Mouse (Mus musculus) MEL (cell line): Measurements from ENCODE around the gene Sppl3. TPM values are rescaled to one million over a fixed set of nuclear protein-coding genes. Genes with fewer than 3 reads are reported as not detected.

ENCODE experiments used
- DNase-seq: peaks from one replicate; pipeline ENCODE4 v3.0.0; 2011; ENCODE audit warnings: low read depth, low spot score
- H3K27ac ChIP-seq: 2 replicates; pipeline ENCODE4 v1.5.1; 2012; ENCODE audit warnings: low read depth, mild to moderate bottlenecking, control low read depth, low read length, moderate library complexity; ENCODE audit not compliant: control insufficient read depth
- H3K27me3 ChIP-seq, 2 experiments: fragments of 150-350 bp in 1 of 2; sonication (generic) in 1 of 2; 2 replicates each; pipeline ENCODE4 v1.6.1; 2012; ENCODE audit warnings: low read length in 2 of 2, mild to moderate bottlenecking in 2 of 2, improper control_type of control experiment in 1 of 2, moderate library complexity in 1 of 2; ENCODE audit not compliant: insufficient read depth in 2 of 2, control insufficient read depth in 1 of 2
- H3K36me3 ChIP-seq, 2 experiments: 2 replicates each; pipeline ENCODE4 v1.6.1; 2012 to 2014; ENCODE audit warnings: low read length in 2 of 2, improper control_type of control experiment in 1 of 2, inconsistent platforms in 1 of 2, mild to moderate bottlenecking in 1 of 2; ENCODE audit not compliant: insufficient read depth in 2 of 2, control insufficient read depth in 1 of 2
- H3K4me1 ChIP-seq, 2 experiments: fragments of 150-350 bp in 1 of 2; sonication (generic) in 1 of 2; 2 replicates each; pipeline ENCODE4 v1.6.1; 2012; ENCODE audit warnings: low read length in 2 of 2, improper control_type of control experiment in 1 of 2, mild to moderate bottlenecking in 1 of 2; ENCODE audit not compliant: insufficient read depth in 2 of 2, control insufficient read depth in 1 of 2
- H3K4me3 ChIP-seq, 2 experiments: fragments of 150-350 bp in 1 of 2; sonication (generic) in 1 of 2; 2 replicates each; pipeline ENCODE4 v1.5.1; 2012; ENCODE audit warnings: low read depth in 2 of 2, low read length in 2 of 2, mild to moderate bottlenecking in 2 of 2, moderate library complexity in 2 of 2, control low read depth in 1 of 2, improper control_type of control experiment in 1 of 2; ENCODE audit not compliant: control insufficient read depth in 1 of 2, insufficient read depth in 1 of 2
- H3K79me2 ChIP-seq: 2 replicates; pipeline ENCODE4 v1.6.1; 2012; ENCODE audit warnings: mild to moderate bottlenecking, low read length, moderate library complexity; ENCODE audit not compliant: control insufficient read depth, poor library complexity, insufficient read depth
- H3K9ac ChIP-seq: 2 replicates; pipeline ENCODE4 v1.6.1; 2012; ENCODE audit warnings: low read depth, mild to moderate bottlenecking, control low read depth, low read length, moderate library complexity; ENCODE audit not compliant: control insufficient read depth, poor library complexity, severe bottlenecking
- H3K9me3 ChIP-seq: fragments of 150-350 bp; sonication (generic); replicated peaks from 2 replicates; pipeline ENCODE4 v1.6.1; 2012; ENCODE audit warnings: mild to moderate bottlenecking, low read length, improper control_type of control experiment, moderate library complexity; ENCODE audit not compliant: insufficient read depth
- CHD1 ChIP-seq: IDR thresholded peaks from 2 replicates; pipeline ENCODE4 v1.6.1; 2012; ENCODE audit warnings: low read depth, mild to moderate bottlenecking, inconsistent platforms, low read length, improper control_type of control experiment
- CHD2 ChIP-seq: IDR thresholded peaks from 2 replicates; pipeline ENCODE4 v1.6.1; 2011; ENCODE audit warnings: low read length, improper control_type of control experiment
- CTCF ChIP-seq, 3 experiments: IDR thresholded peaks in 2 of 3; conservative IDR thresholded peaks in 1 of 3; 2 replicates each; pipeline ENCODE4 v1.5.1; 2011 to 2012; ENCODE audit warnings: low read length in 3 of 3, low read depth in 2 of 3, mild to moderate bottlenecking in 2 of 3, improper control_type of control experiment in 1 of 3, inconsistent platforms in 1 of 3, mixed read lengths in 1 of 3, moderate library complexity in 1 of 3; ENCODE audit not compliant: control insufficient read depth in 1 of 3, insufficient read depth in 1 of 3, poor library complexity in 1 of 3, severe bottlenecking in 1 of 3
- ELF1 ChIP-seq: IDR thresholded peaks from 2 replicates; pipeline ENCODE4 v1.6.1; 2014; ENCODE audit warnings: low read depth, mild to moderate bottlenecking, inconsistent platforms, low read length, improper control_type of control experiment, moderate library complexity
- EP300 ChIP-seq, 2 experiments: IDR thresholded peaks; 2 replicates each; pipeline ENCODE4 v1.6.1; 2011; ENCODE audit warnings: improper control_type of control experiment in 2 of 2, low read length in 2 of 2, low read depth in 1 of 2, mild to moderate bottlenecking in 1 of 2
- GABPA ChIP-seq: IDR thresholded peaks from 2 replicates; pipeline ENCODE4 v1.6.1; 2012; ENCODE audit warnings: low read depth, mild to moderate bottlenecking, inconsistent platforms, low read length, improper control_type of control experiment, moderate library complexity
- GATA1 ChIP-seq: IDR thresholded peaks from 2 replicates; pipeline ENCODE4 v1.6.1; 2011; ENCODE audit warnings: low read depth, low read length, improper control_type of control experiment
- HCFC1 ChIP-seq: IDR thresholded peaks from 2 replicates; pipeline ENCODE4 v1.6.1; 2012; ENCODE audit warnings: low read depth, mild to moderate bottlenecking, inconsistent platforms, low read length, improper control_type of control experiment, moderate library complexity
- MAFK ChIP-seq: IDR thresholded peaks from 2 replicates; pipeline ENCODE4 v1.6.1; 2011; ENCODE audit warnings: low read depth, mild to moderate bottlenecking, low read length, improper control_type of control experiment, borderline replicate concordance
- MAX ChIP-seq: IDR thresholded peaks from 2 replicates; pipeline ENCODE4 v1.6.1; 2011; ENCODE audit warnings: low read length, improper control_type of control experiment
- NELFE ChIP-seq: IDR thresholded peaks from 2 replicates; pipeline ENCODE4 v1.6.1; 2011; ENCODE audit warnings: low read depth, low read length, improper control_type of control experiment
- NRF1 ChIP-seq: IDR thresholded peaks from 2 replicates; pipeline ENCODE4 v1.6.1; 2014; ENCODE audit warnings: low read depth, mild to moderate bottlenecking, inconsistent platforms, low read length, improper control_type of control experiment, moderate library complexity; ENCODE audit not compliant: poor library complexity, insufficient read depth, severe bottlenecking
- POLR2A ChIP-seq, 2 experiments: IDR thresholded peaks; 2 replicates each; pipeline ENCODE4 v1.6.1; 2011 to 2012; ENCODE audit warnings: low read length in 2 of 2, mild to moderate bottlenecking in 2 of 2, control low read depth in 1 of 2, improper control_type of control experiment in 1 of 2, low read depth in 1 of 2, moderate library complexity in 1 of 2; ENCODE audit not compliant: control insufficient read depth in 1 of 2, insufficient read depth in 1 of 2, poor library complexity in 1 of 2
- POLR2AphosphoS5 ChIP-seq: IDR thresholded peaks from 2 replicates; pipeline ENCODE4 v1.6.1; 2012; ENCODE audit warnings: low read depth, borderline replicate concordance, mild to moderate bottlenecking, inconsistent platforms, low read length, moderate library complexity, mixed read lengths
- RAD21 ChIP-seq: IDR thresholded peaks from 2 replicates; pipeline ENCODE4 v1.6.1; 2011; ENCODE audit warnings: mild to moderate bottlenecking, low read depth, low read length, improper control_type of control experiment
- SIN3A ChIP-seq: IDR thresholded peaks from 2 replicates; pipeline ENCODE4 v1.6.1; 2012; ENCODE audit warnings: low read length, improper control_type of control experiment, inconsistent platforms
- SMC3 ChIP-seq: IDR thresholded peaks from 2 replicates; pipeline ENCODE4 v1.6.1; 2011; ENCODE audit warnings: low read depth, low read length, improper control_type of control experiment
- UBTF ChIP-seq: IDR thresholded peaks from 2 replicates; pipeline ENCODE4 v1.6.1; 2012; ENCODE audit warnings: low read depth, mild to moderate bottlenecking, inconsistent platforms, low read length, improper control_type of control experiment, moderate library complexity, borderline replicate concordance; ENCODE audit not compliant: insufficient read depth
- USF1 ChIP-seq: IDR thresholded peaks from 2 replicates; pipeline ENCODE4 v1.6.1; 2014; ENCODE audit warnings: low read depth, mild to moderate bottlenecking, inconsistent platforms, low read length, improper control_type of control experiment, moderate library complexity
- ZC3H11A ChIP-seq: IDR thresholded peaks from 2 replicates; pipeline ENCODE4 v1.6.1; 2012; ENCODE audit warnings: low read depth, mild to moderate bottlenecking, inconsistent platforms, low read length, improper control_type of control experiment
- polyA plus RNA-seq, 2 experiments: library from polyadenylated mRNA; stranded (reverse) in 1 of 2; unstranded in 1 of 2; fragments of >175 nt in 1 of 2; fragments of >200 nt in 1 of 2; gene quantifications; 2 replicates each; pipeline versions ENCODE4 v1.2.1 to v1.2.4; 2012; ENCODE audit warnings: low replicate concordance in 2 of 2, low read depth in 1 of 2; ENCODE audit not compliant: insufficient read length in 2 of 2, insufficient read depth in 1 of 2, missing spikeins in 1 of 2
- total RNA-seq: library from RNA; depleted of rRNA; stranded (reverse); fragments of 300-350 nt; gene quantifications from 2 replicates; pipeline ENCODE4 v1.2.3, GENCODE M21; 2012

Gene Sppl3
- total and polyA plus RNA-seq, 3 experiments, result 25.8 to 50.9 TPM; not detected in 1

DNA sequence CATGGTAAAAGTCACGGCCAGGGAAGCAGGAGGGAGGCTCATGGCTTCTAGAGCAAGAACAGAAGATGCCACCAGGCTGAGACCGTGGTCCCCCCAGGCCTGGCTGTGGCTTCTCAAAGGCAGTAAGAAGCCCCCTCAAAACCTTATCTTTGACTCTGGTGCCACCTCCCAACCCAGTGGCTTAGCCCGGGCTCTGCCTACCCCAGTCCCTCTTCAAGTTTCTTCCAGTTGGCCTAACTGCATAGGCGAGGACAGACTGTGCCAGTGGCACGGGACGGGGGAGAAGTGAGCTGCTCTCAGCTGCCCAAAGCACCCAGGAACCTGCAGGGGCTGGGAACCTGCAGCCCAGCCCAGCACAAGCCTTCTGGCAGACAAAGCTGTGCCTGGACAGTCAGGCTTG lies 113.8 kb downstream of the Sppl3 start:
- H3K36me3 ChIP-seq, result peaks cover 0 to 2% of the 10 kb centered on the region in 2 experiments; a peak in 1 of 4 replicates

GRCm38 (mm10) chr5:115125211-115125871 lies 114.4 kb downstream of the Sppl3 start:
- Histone ChIP-seq H3K27me3 (no peaks in the 10 kb centered on the region), H3K79me2 (no peaks in the 10 kb centered on the region), H3K9ac (no peak overlapping the region), H3K4me1 (no peaks in the 10 kb centered on the region), H3K36me3 (peaks cover 0 to 2% of the 10 kb centered on the region in 2 experiments; a peak in 1 of 4 replicates), H3K4me3 (no peak overlapping the region), H3K9me3 (no peaks in the 10 kb centered on the region), H3K27ac (no peak overlapping the region)
- TF ChIP-seq CTCF (IDR thresholded peaks at IDR 0.05 in 2 of 3, conservative IDR thresholded peaks at IDR 0.05 in 1 of 3; ENCODE audit: control insufficient read depth in 1 of 3, insufficient read depth in 1 of 3, low read depth in 2 of 3, low read length in 3 of 3, poor library complexity in 1 of 3, severe bottlenecking in 1 of 3) (peak; percentile 60 to 81 (median 81)), NELFE (no peak), ZC3H11A (peak; percentile 46), SMC3 (peak; percentile 76), SIN3A (0 out of 2 replicates have a peak, but pooled peaks have one; percentile 13), EP300 (IDR thresholded peaks at IDR 0.05; ENCODE audit: low read depth in 1 of 2, low read length in 2 of 2) (no peak), RAD21 (peak; percentile 82)
- DNase-seq, result peak; percentile 70

More for the DNA sequence above, 113.8 kb downstream of the Sppl3 start:
- H3K4me3 ChIP-seq, result no peak overlapping the region
- no peak for TF ChIP-seq POLR2A (IDR thresholded peaks at IDR 0.05; ENCODE audit: control insufficient read depth in 1 of 2, insufficient read depth in 1 of 2, low read depth in 1 of 2, low read length in 2 of 2, poor library complexity in 1 of 2)
- TF ChIP-seq ELF1, result no peak
- TF ChIP-seq USF1, result no peak
- TF ChIP-seq GATA1, result no peak
- TF ChIP-seq SMC3, result no peak
- no peak for TF ChIP-seq NRF1
- no peak for TF ChIP-seq UBTF
- no peak for TF ChIP-seq MAX
- no peak for TF ChIP-seq GABPA
- TF ChIP-seq NELFE, result no peak
- TF ChIP-seq MAFK, result no peak
- no peak for TF ChIP-seq EP300 (IDR thresholded peaks at IDR 0.05; ENCODE audit: low read depth in 1 of 2, low read length in 2 of 2)
- no peak for TF ChIP-seq HCFC1
- no peak for TF ChIP-seq CHD1
- no peak for TF ChIP-seq POLR2AphosphoS5
- no peak for TF ChIP-seq CHD2
- H3K4me1 ChIP-seq, result no peaks in the 10 kb centered on the region
- H3K9me3 ChIP-seq, result no peaks in the 10 kb centered on the region
- DNase-seq, result no peak
- no peaks in the 10 kb centered on the region for H3K79me2 ChIP-seq
- no peak overlapping the region for H3K27ac ChIP-seq
- no peaks in the 10 kb centered on the region for H3K27me3 ChIP-seq
- H3K9ac ChIP-seq, result no peak overlapping the region
